Mouse (Mus musculus) bone marrow, adult 2 months (tissue): ENCODE measurements around the gene Xrn2.

Experiments used
- CTCF ChIP-seq: fragments of 200-500 bp; IDR thresholded peaks from 2 replicates; pipeline ENCODE4 v1.5.1; 2011; ENCODE audit warnings: low read length, control low read depth; ENCODE audit not compliant: control insufficient read depth, insufficient read depth
- POLR2A ChIP-seq: fragments of 200-500 bp; IDR thresholded peaks from 2 replicates; pipeline ENCODE4 v1.6.1; 2011; ENCODE audit warnings: low read depth, mild to moderate bottlenecking, control low read depth, low read length, borderline replicate concordance; ENCODE audit not compliant: control insufficient read depth

DNA sequence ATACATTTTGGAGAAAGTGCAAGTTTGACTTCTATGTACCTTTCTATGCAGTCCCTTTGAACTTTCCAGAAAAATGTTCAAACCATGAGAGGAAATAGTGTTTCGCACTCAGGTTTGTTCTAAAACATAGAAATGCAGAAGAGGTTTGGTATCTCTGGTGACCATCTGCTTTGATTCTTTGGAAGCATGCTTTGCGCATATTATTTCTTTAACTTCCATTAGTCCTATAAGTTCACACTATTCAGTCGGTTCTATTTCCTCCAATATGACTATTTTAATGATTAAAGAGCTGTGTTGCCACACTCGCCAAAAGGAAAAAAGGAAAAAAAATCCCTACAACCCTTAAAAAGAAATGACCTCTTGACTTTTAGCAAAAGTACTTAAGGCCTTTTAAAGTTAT is 69.6 kb downstream of the Xrn2 start:
- TF ChIP-seq CTCF (no peak), POLR2A (no peak)
